Mouse (Mus musculus) myocyte (in vitro differentiated cells): ENCODE data around the gene P4htm.

ENCODE experiments used
- E2F4 ChIP-seq: IDR thresholded peaks from one replicate; pipeline ENCODE4 v1.6.1; 2011; ENCODE audit warnings: mild to moderate bottlenecking, control low read depth, moderate library complexity; ENCODE audit not compliant: insufficient read depth
- POLR2AphosphoS2 ChIP-seq: IDR thresholded peaks from one replicate; pipeline ENCODE4 v1.6.1; 2011; ENCODE audit warnings: low read depth, control low read depth; ENCODE audit not compliant: insufficient read length
- REST ChIP-seq: IDR thresholded peaks from one replicate; pipeline ENCODE4 v1.6.1; 2011; ENCODE audit warnings: mild to moderate bottlenecking, control low read depth, moderate library complexity; ENCODE audit not compliant: insufficient read depth, insufficient read length
- SRF ChIP-seq: IDR thresholded peaks from one replicate; pipeline ENCODE4 v1.6.1; 2011; ENCODE audit warnings: low read depth; ENCODE audit not compliant: control insufficient read depth, insufficient read length
- USF1 ChIP-seq: IDR thresholded peaks from one replicate; pipeline ENCODE4 v1.6.1; 2011; ENCODE audit warnings: low read depth, mild to moderate bottlenecking, control low read depth, moderate library complexity

GRCm38 (mm10) chr9:108587571-108588180 is 9.8 kb downstream of the P4htm start:
- no peak for TF ChIP-seq SRF
- TF ChIP-seq POLR2AphosphoS2, result no peak
- no peak for TF ChIP-seq REST
- TF ChIP-seq E2F4, result no peak
- no peak for TF ChIP-seq USF1
